Mouse (Mus musculus) gastrocnemius, postnatal 36 days (tissue): Measurements from ENCODE around the gene Klhl3. TPM values are rescaled to one million over a fixed set of nuclear protein-coding genes. Genes with fewer than 3 reads are reported as not detected.

ENCODE experiments used
- DNase-seq, 2 experiments: peaks; one replicate each; pipeline ENCODE4 v3.0.0; 2022
- intact Hi-C: fragments of 180-260 bp; cut with DNase I; formaldehyde crosslinking; loops from one replicate; pipeline ENCODE4 v1.15.1; 2025
- total RNA-seq, 2 experiments: library from RNA; stranded (reverse); gene quantifications; 2 replicates each; pipeline ENCODE4 v1.2.3; 2021

Gene Klhl3
- total RNA-seq, 2 experiments from 2014 or later: 0.49 to 0.54 TPM

GRCm38 (mm10) chr13:58034507-58034906 lies 78.9 kb downstream of the Klhl3 start:
- intact Hi-C loops: loop anchor here (5.0 kb wide), 1 partner anchor 83 kb away; no protein-coding TSS in a partner anchor
- no peak for DNase-seq

- DNase-seq: peak; percentile 36 to 42
These were observed 81.6 kb downstream of the Klhl3 start for GRCm38 (mm10) chr13:58031755-58032154.

GRCm38 (mm10) chr13:58027115-58027514 lies 86.3 kb downstream of the Klhl3 start:
- intact Hi-C loops: no loop called here
- no peak for DNase-seq

More at GRCm38 (mm10) chr13:58031755-58032154, 81.6 kb downstream of the Klhl3 start:
- intact Hi-C loops: loop anchor here (5.0 kb wide), 1 partner anchor 86 kb away; no protein-coding TSS in a partner anchor

- DNase-seq: no peak
- intact Hi-C loops: no loop called here
These were observed 87.5 kb downstream of the Klhl3 start for GRCm38 (mm10) chr13:58025701-58026414.

- DNase-seq: no peak
- intact Hi-C loops: no loop called here
These were observed 89.5 kb downstream of the Klhl3 start for GRCm38 (mm10) chr13:58023726-58024453.

GRCm38 (mm10) chr13:58023001-58023560 lies 90.3 kb downstream of the Klhl3 start:
- intact Hi-C loops: no loop called here
- no peak for DNase-seq

- no peak for DNase-seq
- intact Hi-C loops: no loop called here
These were observed 93.0 kb downstream of the Klhl3 start for GRCm38 (mm10) chr13:58020428-58020827.

GRCm38 (mm10) chr13:58017298-58017697 lies 96.1 kb downstream of the Klhl3 start:
- DNase-seq: no peak
- intact Hi-C loops: no loop called here

GRCm38 (mm10) chr13:58012067-58012925 lies 101.1 kb downstream of the Klhl3 start:
- intact Hi-C loops: loop anchor here (5.0 kb wide), 3 partner anchors 105 to 220 kb away; no protein-coding TSS in a partner anchor
- DNase-seq: peak; percentile 36 to 44

- intact Hi-C loops: loop anchor here (5.0 kb wide), 3 partner anchors 106 to 221 kb away; no protein-coding TSS in a partner anchor
- no peak for DNase-seq
These were observed 101.9 kb downstream of the Klhl3 start for GRCm38 (mm10) chr13:58011526-58011925.

GRCm38 (mm10) chr13:58010416-58010815 lies 103.0 kb downstream of the Klhl3 start:
- no peak for DNase-seq
- intact Hi-C loops: loop anchor here (5.0 kb wide), 3 partner anchors 107 to 222 kb away; no protein-coding TSS in a partner anchor

GRCm38 (mm10) chr13:58009275-58009674 lies 104.1 kb downstream of the Klhl3 start:
- DNase-seq: no peak
- intact Hi-C loops: no loop called here

- intact Hi-C loops: no loop called here
- DNase-seq: peak; percentile 30 to 32
These were observed 105.4 kb downstream of the Klhl3 start for GRCm38 (mm10) chr13:58008038-58008364.

GRCm38 (mm10) chr13:58007256-58008037 lies 105.9 kb downstream of the Klhl3 start:
- DNase-seq: no peak
- intact Hi-C loops: no loop called here

- intact Hi-C loops: no loop called here
- no peak for DNase-seq
These were observed 111.6 kb downstream of the Klhl3 start for GRCm38 (mm10) chr13:58001792-58002191.

GRCm38 (mm10) chr13:57996536-57996935 lies 116.9 kb downstream of the Klhl3 start:
- intact Hi-C loops: no loop called here
- DNase-seq: no peak

GRCm38 (mm10) chr13:57995864-57996263 lies 117.5 kb downstream of the Klhl3 start:
- no peak for DNase-seq
- intact Hi-C loops: no loop called here

GRCm38 (mm10) chr13:57984637-57985036 lies 128.8 kb downstream of the Klhl3 start:
- intact Hi-C loops: no loop called here

GRCm38 (mm10) chr13:57984163-57984562 lies 129.2 kb downstream of the Klhl3 start:
- intact Hi-C loops: no loop called here
- DNase-seq: no peak

More at GRCm38 (mm10) chr13:57984637-57985036, 128.8 kb downstream of the Klhl3 start:
- no peak for DNase-seq
